Mouse (Mus musculus) T-helper 2 cell (primary cell): ENCODE measurements around the gene Olfr492.

Experiments used
- in situ Hi-C: fragments of 300-600 bp; cut with MboI, MseI; formaldehyde crosslinking; loops from one replicate; pipeline ENCODE4 v1.15.1; 2025; ENCODE audit warnings: high pct_unique_total_duplicates

The Olfr492 gene

DNA sequence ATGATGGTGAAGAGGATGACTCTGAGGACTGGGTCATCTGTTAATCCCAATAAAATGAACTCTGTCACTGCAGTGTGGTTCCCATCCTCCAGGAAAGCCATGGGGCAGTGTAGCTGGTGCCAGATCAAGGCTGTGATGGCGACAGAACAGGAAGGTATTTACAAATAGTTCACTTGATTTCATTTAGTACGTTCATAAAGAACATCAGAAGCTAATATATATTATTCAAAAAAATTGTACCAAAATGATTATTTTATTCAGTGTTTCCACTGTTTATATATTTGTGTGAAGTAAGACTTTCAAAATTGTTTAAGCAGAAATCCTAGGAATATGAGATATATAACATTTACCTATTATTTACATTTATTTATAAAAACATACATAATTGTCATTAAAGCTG, at the start of gene Olfr492:
Gene Olfr492, minus strand, starts transcription at position 101 of the 400 bp plus-strand sequence.
- in situ Hi-C loops, result no loop called here

DNA sequence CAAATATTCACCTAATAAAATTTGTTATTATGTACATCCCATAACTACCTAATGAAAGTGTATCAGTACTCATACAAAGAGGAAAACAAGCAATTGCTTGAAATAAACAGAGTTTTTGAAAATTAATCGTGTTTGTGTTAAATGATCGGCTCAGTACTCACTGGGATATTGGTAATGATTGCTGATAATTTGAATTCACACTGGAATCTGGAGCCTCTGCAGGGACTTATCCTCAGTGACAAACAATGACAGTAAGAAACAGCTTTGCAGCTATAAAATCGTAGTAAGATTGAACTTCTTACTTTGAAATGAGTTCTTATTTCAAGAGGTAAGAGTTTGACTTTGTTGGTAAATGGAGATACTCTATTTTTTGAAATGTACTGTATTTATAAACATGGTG, 41.6 kb upstream of the Olfr492 start, which contains the start of gene Olfr494:
Gene Olfr494, plus strand, starts transcription at position 301 of the 400 bp plus-strand sequence.
- in situ Hi-C loops, result no loop called here

DNA sequence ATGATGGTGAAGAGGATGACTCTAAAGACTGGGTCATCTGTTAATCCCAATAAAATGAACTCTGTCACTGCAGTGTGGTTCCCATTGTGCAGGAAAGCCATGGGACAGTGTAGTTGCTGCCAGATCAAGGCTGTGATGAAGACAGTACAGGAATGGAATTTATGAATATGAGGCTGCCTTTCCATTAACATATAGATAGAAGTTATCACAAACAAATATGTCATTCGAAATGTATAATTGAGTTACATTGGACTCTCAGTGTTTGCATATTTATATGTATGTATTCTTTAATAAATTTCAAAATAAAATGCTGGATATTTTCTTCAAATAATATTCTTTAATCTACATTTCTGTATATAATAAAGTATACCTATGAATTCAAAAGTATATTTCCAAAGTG, 23.4 kb upstream of the Olfr492 start, which contains the start of gene Olfr493:
Gene Olfr493, minus strand, starts transcription at position 101 of the 400 bp plus-strand sequence.
- in situ Hi-C loops, result no loop called here

DNA sequence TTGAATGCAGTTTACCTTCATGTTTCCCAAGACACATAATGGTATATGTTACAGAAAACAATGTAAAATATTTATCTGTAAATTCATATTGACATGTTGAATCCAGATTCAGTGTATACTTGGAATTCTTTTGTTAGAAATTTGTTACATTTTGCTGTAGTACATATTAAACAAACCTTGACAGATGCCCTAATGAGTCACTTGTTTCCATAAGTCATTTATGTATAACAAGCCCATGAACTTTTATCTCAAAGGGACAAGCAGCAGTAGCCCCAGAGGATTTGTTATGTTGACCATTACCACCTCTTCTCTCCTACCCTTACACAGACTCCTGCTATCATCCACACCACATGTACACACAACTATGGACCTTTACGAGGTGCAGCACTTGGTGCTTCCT, 10.3 kb downstream of the Olfr492 start, which contains the start of gene Olfr491:
Gene Olfr491, plus strand, starts transcription at position 301 of the 400 bp plus-strand sequence.
- in situ Hi-C loops, result no loop called here

DNA sequence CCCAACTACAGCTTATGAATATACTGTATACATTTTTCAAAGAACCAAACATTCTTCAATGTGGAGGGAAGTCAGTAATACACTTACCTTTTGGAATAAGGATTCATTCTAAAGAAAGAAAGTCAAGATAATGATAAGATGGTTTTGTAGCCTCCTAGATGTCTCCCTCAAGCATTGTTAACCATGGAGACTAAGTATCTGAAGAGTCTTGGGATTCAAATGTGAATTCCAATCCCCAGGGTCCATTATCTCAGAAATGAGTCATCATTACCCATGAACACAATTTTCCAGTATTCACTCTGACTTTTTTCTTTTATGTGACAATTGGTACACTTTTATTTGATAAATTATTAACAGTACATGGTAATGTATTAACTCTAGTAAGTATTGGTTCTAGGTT, 34.6 kb downstream of the Olfr492 start, which contains the start of gene Olfr490:
Gene Olfr490, minus strand, starts transcription at position 101 of the 400 bp plus-strand sequence.
- in situ Hi-C loops, result no loop called here
